Mouse (Mus musculus) gastrocnemius, adult 8-10 months (tissue): ENCODE measurements around the gene Ms4a2. TPM values are rescaled to one million over a fixed set of nuclear protein-coding genes. Genes with fewer than 3 reads are reported as not detected.

ENCODE experiments used
- DNase-seq, 2 experiments: peaks; one replicate each; pipeline ENCODE4 v3.0.0; 2022; ENCODE audit warnings: low spot score in 2 of 2
- total RNA-seq, 4 experiments: library from RNA; stranded (reverse); gene quantifications; 2 replicates each; pipeline ENCODE4 v1.2.4; 2022

Ms4a2 gene
- under 1 TPM in 3 of 4 experiments, not detected in 1; 0.19 to 0.34 (median 0.31) TPM for total RNA-seq

DNA sequence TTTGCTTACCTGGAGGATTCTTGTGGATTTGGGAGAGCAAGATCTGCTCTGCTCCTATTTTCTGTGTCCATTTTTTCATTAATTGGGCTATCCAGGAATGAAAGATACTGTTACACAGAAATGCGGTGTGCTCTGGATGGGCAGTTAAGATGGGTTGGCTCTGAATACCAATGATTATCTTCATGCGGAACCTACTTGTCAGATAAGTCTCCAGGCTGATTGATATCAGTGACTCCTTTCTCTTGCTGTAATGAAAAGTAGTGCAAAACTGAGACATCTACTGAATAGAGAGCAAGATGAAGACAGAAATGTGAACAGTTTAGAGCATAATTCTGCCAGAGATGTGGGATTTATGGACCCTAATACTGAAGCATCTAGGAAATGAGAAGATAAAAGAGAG is at the start of gene Ms4a2:
Gene Ms4a2, minus strand, starts transcription at position 169 of the 400 bp plus-strand sequence.
- no peak for DNase-seq

DNA sequence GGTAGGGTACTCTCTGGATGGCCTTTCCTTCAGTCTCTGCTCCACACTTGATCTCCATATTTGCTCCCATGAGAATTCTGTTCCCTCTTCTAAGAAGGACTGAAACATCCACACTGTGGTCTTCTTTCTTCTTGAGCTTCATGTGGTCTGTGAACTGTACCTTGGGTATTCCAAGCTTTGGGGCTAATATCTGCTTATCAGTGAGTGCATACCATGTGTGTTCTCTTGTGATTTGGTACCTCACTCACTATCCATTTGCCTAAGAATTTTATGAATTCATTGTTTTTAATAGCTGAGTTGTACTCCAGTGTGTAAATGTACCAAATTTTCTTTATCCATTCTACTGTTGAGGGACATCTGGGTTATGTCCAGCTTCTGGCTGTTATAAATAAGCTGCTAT is 38.0 kb upstream of the Ms4a2 start:
- no peak for DNase-seq

DNA sequence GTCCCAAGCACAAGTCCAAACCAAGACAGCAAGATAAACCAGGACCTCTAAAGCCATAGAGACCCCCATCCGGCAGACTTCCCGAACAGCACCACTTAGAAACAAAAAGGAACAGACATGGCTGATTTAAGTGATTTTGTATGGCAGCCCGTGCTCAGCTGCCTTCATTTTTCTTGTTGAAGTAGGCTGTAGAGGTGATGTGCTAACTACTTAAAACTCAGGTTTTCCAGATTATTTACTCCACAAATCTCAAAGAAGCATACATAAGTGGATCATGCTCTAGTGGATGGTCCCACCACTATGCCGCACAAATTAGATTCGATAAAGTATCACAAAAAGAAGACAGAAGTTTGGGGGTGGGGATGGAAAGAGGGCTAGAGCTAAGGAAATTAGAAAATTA is 36.9 kb upstream of the Ms4a2 start, which contains the start of gene Oosp2:
Gene Oosp2, minus strand, starts transcription at position 101 of the 400 bp plus-strand sequence.
- no peak for DNase-seq

DNA sequence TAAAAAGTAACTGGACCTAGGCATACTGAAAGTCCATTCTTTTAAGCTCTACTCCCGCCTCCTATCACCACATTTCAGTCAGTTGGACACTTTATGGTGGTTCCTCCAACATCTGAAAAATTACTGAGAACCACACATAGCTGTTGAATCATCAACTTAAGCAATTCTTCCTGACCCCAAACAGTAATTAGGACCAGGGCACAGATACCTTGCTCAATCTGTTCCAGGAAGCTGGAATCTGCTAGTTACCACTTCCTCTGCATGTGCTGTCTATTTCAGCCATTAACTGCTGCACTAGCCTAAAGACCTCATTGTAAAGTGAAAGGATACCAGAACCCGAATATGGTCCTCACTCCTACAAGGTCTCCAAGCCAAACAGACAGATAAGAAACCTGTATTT is 35.6 kb upstream of the Ms4a2 start:
- DNase-seq, result no peak

DNA sequence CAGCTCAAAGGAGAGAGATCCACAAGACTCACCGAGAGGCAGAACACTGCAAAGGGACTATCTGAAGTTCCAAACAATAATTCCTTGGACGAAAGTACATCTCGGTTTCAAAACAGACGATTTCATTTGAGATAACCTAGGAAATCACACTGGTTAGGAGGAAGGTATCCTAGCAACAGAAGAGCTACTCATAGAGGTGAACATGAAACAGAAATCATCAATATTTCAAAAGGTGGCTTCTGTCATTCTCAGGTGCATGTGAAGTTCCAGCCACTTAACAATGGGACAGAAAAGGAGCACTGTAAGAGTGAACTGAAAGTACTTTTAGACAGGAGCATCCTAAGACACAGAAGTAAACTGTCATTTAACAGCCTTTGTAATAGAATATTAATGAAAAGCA is 26.0 kb upstream of the Ms4a2 start:
- DNase-seq, result no peak

DNA sequence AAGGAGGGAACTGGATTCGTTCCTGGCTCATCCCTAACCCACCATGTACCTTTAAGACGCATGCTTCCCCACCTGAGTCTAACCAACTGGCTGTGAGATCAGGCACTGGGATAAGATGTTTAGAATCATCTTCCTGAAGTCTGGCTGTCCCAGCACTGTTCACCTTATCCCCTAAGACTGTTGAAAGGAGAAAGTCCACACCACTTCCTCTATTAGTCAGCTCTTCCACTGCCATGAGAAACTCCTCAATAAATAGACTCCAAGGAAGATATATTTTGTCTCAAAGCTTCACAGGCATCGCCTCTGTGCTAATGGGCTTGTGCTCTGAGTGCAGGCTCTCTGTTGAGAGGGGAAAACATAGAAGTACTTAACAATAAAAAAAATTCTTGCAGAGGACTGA is 22.6 kb upstream of the Ms4a2 start:
- no peak for DNase-seq

DNA sequence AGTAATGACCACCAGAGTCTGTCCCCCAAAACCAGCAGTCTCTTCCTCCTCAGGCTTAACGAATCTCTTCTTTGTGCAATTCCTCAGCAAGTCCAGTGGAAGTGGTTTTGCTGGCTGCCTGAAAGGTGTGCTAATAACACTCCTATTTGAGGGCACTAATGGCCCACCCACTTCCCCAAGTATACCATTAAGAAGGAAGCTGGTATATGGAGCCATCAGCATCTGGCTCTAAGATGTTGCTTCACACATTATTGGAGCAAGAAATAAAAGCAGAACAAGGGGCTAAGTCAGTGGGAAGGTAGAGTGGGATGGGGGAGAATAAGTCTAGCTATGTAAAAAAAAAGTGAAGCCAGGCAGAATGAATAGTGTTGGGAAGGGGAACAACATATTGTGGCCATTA is 17.2 kb upstream of the Ms4a2 start, which contains the start of gene Ms4a3:
Gene Ms4a3, minus strand, starts transcription at position 120 of the 400 bp plus-strand sequence.
- no peak for DNase-seq

DNA sequence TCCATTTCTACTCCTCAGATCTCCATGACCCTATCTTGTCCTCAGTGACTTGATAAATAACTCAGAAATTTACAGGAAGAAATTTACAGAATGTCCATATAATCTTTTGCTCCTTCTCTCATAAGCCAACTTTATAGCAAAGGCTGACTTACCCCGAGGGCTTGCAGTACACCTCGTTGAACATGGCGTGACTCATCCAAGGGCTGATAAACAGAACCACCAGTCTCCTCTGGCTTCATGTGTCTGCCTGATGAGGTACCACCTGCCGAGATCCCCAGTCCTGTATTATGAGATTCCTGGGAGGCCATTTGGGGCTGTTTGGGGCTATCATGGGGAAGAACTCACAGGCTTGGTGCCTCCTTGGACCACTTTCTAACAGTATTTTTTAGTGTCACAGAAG is 15.5 kb upstream of the Ms4a2 start:
- DNase-seq, result no peak

DNA sequence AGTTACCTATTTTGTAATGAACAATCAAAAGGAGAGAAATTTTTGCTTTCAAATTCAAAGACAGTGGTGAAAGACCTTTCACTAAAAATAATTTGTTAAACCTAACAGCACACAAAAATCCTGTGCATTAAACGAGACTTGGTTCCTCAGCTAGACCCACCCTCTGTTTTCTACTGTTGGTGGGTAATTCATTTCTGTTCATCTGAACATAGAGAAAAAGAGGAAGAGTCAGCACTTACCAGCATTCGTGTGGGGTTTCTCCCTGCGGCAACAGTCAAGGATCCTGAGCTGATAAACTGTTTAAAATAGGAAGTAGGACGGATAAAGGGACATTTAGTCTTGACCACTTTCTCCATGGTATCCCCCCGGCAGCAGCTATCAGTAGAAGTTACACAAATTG is 12.1 kb upstream of the Ms4a2 start:
- DNase-seq, result no peak

DNA sequence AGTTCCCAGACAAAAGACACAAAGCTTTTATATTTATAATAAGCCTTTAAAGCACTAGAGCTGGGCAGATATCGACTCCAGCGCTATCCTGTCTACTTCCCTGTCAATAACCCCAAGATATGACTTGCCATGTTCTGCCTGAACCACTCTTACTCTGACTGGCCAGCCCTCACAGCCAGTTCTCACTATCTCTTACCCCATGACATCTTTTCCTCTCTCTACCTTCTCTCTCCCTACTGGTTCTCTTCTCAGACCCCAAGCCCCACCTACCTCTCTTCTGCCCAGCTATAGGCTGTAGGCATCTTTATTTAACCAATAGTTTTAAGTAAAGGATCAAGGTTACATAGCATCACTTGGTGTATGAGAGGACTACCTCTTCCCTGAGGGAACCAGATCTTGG is 10.8 kb upstream of the Ms4a2 start:
- DNase-seq, result no peak

DNA sequence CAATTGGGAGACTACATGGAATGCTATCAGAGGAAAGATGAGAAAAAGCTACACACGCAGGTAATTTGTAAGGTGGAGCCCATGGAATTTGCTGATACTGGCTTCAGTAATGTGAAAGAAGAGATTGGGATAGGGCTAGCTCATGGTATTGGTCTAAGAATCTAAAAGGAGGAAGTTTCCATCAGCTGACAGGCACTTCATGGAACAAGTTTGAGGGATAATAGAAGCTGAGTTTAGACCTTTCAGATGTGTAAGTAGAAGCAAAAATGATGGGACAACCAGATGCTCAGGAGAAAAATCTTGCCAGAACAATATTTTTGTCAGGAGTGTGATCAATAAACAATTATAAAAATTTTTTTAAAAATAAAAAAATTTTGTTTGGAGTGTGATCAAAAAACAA is 10.2 kb upstream of the Ms4a2 start:
- DNase-seq, result no peak

DNA sequence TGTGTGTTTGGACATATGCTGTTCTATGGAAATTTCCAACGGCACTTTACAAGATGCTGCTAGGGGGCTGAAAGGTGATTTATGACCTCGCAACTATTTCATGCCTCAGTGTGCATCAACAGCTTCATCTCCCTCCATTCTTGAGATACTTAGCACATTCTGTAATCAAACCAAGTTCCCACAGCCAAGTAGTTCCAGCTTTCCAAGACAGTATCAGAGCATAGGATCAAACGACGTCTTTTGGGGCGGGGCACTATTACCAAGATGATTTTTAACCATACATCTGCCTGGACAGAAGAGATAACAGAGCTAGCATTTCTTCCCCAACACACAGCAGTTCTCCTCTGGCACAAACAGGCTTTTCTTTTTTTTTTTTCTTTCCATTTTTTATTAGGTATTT is 1.7 kb upstream of the Ms4a2 start:
- DNase-seq, result no peak

DNA sequence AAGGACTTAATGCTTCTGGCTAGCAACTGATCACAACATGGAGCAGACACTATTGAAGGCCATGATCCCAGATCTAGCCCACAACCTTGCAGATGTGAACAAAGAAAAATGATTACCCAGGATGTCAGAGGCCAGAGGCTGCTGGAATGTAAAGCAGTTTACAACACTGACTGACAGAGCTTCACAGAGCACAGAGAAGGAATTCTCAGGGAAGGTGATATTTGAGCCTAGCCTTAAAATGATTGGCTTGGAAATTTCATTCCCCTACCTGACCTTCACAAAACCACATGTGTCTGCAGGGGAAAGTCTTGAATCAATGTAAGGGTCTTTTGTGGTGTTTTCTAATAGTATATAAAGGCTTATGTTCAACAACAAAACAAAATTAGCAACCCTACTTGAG is 1.3 kb upstream of the Ms4a2 start:
- no peak for DNase-seq

DNA sequence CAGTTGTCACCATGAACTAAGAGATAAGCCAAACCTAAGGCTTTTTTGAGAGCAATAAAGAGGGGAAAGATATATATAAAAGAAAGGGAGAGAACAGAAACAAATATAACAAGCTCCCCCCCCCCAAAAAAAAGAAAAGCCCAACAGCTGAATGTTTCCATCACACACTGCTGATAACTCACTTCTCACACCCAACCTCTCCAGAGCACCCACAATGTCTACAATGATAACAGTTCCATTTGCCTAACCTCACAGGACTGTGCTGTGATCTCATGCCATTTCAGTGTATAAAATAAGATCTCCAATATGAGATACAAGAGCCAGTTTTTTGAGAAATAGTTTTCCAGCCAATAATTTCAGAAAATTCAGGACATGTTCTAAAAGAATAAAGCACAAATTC is 5.5 kb downstream of the Ms4a2 start:
- no peak for DNase-seq

DNA sequence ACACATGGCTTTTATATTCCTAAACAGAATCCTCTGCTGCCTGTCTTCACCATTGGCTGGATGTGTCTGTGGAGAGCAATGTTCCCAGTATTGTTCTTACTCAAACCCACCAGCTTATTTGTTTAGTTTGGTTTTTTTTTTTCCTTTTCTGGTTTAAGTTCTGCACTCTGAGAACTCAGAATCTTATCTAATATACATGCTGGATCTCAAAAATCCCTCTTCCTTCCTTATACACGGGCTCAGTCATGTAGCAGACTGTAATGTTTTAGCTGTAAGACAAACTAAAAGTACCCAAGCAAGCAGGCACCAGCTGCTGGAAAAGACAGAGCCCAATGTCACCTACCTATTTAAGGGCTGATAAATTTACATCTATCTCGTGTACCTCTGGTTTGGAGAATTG is 8.7 kb downstream of the Ms4a2 start:
- DNase-seq, result no peak

DNA sequence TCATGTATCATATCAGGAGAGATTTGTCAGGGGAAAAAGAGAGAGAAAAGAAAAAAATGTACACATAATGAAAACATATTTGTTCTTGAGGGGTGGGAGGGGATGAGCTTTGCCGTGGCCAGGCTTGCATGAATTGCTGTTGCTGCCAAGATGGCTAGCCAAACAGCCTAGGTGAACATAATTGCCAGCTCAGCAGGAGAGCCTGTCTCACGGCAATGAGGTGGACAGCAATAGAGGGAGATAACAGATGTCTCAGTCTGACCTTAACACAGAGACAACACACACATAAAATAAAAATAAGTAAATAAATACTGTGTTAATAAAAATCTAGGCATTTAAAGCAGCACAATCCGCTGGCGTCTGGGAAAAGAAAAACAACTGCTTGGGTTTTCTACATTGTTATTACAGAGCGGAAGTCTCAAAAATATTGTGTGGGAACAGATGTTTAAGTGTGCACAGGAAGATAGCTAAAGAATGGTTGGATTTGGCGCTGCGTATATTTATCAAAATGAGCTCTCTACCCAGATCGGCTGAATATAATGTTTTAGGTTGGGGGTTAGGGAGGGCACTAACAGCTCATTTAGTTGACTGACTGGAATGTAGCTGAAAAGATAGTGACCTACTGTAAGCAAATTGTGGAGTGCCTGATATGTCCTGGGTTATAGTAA is 9.6 kb downstream of the Ms4a2 start:
- DNase-seq, result no peak

DNA sequence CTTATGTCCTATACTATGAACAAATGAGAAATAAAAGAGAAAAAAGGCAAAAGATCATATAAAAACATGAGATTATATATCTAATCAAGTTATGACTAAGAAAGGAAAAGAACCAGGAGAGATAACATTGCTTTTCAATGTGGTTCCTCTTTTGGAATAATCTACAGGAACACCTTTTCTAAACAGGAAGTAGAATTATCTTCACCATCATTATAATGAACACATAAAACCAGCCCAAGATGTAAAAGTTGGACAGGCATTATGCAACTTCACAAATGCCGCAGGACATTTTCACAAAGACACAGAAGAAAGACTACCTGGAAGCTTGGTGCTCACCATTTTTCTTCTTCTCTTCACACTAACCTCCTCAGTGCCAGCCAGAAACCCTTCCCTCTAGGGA is 10.4 kb downstream of the Ms4a2 start:
- DNase-seq, result no peak

DNA sequence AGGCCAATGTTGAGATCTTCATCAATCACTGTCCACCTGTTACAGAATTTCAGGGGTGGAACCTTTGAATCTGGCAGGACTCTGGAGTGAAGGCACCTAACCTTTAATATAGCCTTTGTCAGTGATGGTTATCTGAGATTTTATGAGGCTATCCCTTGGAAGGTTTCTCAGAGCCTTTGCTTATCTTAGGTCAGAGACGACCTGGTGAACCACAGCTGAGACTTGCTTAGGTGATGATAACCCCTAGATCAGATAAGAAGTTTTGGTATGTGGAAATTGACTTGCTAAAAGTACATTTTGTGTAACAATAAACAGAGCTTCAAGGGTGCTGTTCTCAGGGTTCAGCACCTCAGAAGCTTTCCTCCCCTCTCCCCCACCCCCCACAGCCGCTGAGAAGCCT is 11.2 kb downstream of the Ms4a2 start:
- no peak for DNase-seq

DNA sequence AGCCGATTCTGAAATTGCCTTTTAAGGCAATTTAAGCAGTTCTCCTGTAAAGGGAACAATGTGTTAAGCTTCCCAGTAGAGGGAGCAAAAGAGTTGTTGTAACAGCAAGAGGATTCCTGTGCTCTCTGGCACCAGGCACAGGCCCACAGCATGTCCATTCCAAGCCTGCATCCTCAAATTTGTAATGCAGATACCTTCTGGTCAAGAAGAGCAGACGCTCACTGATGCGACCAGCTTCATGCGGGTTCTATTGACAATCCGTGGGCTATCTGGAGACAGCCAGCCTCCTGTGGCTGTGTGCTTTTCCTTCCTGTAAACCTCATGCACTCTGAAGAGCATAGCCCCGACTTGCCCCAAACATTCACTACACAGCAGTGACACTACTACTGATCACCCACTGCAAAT is 12.0 kb downstream of the Ms4a2 start:
- DNase-seq, result no peak

DNA sequence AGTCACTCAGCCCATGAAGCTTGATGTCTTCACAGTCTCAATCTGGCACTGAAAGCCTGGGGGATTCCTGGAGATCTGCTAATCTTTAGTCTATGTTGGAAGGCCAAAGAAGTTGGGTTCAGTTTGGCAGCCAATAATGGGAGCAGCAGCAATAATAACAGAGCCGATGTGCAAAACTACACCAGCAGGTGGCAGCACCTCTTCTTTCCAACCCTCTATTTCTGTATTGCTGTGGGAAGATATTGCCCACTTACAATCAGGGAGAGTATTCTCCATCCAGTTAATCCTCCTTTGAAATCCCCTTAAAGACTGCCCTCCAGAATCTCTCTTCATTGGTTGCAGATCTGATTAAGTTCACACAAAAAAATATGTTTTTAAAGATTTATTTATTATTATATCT is 15.3 kb downstream of the Ms4a2 start:
- no peak for DNase-seq

DNA sequence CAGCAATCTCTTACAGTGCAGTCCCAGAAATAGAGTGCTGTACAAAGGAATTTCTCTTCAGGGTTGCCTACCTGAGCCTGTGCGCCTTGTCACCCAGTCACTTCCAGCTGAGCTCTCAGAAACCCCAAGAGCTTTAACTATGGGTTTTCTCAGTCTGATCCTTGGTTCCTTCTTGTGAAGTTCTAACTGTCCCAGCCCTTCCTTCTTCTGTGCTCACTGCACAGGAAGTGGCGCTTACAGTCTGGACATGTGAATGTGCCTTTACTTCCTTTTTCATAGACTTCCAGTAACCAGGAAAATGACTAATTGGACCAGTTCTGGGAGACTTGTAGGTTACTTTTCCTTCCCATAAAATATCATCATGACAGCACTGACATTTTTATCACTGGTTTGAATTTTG is 18.9 kb downstream of the Ms4a2 start, which contains the start of gene Ms4a6d:
Gene Ms4a6d, minus strand, starts transcription at position 247 of the 400 bp plus-strand sequence.
- no peak for DNase-seq

DNA sequence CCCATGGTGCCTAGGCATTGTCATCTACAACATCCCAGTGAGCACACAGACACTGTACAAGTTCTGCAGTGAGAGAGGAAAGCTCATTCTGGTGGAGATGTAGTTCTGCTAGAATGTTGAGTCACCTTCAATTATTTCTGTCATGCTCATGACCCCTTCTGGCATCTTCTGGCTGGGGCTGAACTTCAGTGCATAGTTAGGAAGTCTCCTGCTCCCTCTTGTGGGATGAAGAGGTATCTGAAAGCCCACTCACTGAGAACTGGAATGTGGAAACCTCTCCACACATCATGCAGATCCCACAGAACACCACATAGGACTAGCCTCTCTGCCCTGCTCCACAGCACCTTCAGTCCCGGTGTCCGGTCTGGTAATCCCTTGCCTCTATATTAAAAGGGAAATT is 21.5 kb downstream of the Ms4a2 start:
- DNase-seq, result no peak

DNA sequence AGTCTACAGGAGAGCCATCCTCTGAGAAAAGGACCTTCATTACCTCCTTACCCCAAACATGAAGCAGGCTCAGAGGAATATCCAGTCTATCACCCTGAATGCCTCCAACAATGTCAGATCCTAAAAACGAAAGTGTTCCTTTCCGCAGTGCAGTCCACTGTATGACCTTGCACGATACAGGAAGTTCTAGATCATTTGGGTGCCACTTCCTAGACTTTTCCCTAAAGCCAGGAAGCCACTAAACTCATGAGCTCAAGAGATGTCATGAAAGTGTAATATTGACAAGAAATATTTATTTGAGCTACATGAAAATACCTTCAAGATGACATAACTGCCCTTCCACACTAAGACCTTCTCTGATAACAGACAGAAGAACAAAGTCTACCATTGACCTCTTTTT is 22.2 kb downstream of the Ms4a2 start:
- DNase-seq, result no peak
